Mouse (Mus musculus): ENCODE results near the gene Sit1.

Gene Sit1

GRCm38 (mm10) chr4:43506536-43507185 lies 23.1 kb upstream of the Sit1 start, which contains the start of gene Car9:
Gene Car9, plus strand, starts transcription at chr4:43506966.
- Histone ChIP-seq H3K4me3 (replicated peaks; ENCODE audit: low read length) (peak within 1 kb of the TSS; percentile 72; the same call in 1 of the 2 replicates), H3K4me1 (replicated peaks; ENCODE audit: low read depth, low read length) (peaks cover 54% of the 10 kb centered on the region), H3K27me3 (ENCODE audit: insufficient read depth, low read length) (peaks cover 52% of the 10 kb centered on the region), H3K9me3 (ENCODE audit: low read length) (no peaks in the 10 kb centered on the region), H3K36me3 (ENCODE audit: insufficient read depth, low read length) (no peaks in the 10 kb centered on the region)
- no peak for TF ChIP-seq POU5F1 (IDR thresholded peaks at IDR 0.05; ENCODE audit: borderline replicate concordance, low read length)
- no peak for TF ChIP-seq NANOG (IDR thresholded peaks at IDR 0.05; ENCODE audit: borderline replicate concordance, low read length)
- TF ChIP-seq CTCF (conservative IDR thresholded peaks at IDR 0.05; ENCODE audit: low read length): no peak

GRCm38 (mm10) chr4:43506074-43506473 lies 22.5 kb upstream of the Sit1 start:
- peaks cover 57% of the 10 kb centered on the region for H3K27me3 ChIP-seq (ENCODE audit: insufficient read depth, low read length)
- peaks cover 50% of the 10 kb centered on the region for H3K4me1 ChIP-seq (replicated peaks; ENCODE audit: low read depth, low read length)
- H3K4me3 ChIP-seq (replicated peaks; ENCODE audit: low read length): no peak overlapping the region
- TF ChIP-seq POU5F1 (IDR thresholded peaks at IDR 0.05; ENCODE audit: borderline replicate concordance, low read length): no peak
- no peak for TF ChIP-seq NANOG (IDR thresholded peaks at IDR 0.05; ENCODE audit: borderline replicate concordance, low read length)
- TF ChIP-seq CTCF (conservative IDR thresholded peaks at IDR 0.05; ENCODE audit: low read length): no peak
- no peaks in the 10 kb centered on the region for H3K36me3 ChIP-seq (ENCODE audit: insufficient read depth, low read length)
- no peaks in the 10 kb centered on the region for H3K9me3 ChIP-seq (ENCODE audit: low read length)

DNA sequence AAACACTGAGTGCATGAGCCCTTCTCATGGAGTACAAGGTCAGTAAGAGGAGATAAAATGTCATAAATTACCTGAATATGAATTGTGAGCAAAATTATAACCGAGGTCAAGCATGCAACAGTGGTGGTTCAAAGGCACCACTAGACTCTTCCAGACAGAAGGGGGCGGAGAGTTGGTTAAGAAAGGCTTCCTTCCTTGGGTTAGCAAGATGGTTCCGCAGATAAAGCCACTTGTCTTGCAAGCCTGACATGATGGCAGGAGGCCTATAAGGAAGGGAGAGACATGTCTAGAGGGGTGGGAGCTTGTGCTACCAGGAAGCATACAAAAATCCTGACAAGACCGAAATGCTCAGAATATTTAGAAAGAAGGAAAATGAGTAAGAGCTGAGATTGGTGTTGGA lies 20.7 kb upstream of the Sit1 start:
- Histone ChIP-seq H3K36me3 (ENCODE audit: insufficient read depth, low read length) (no peaks in the 10 kb centered on the region), H3K27me3 (ENCODE audit: insufficient read depth, low read length) (peaks cover 66% of the 10 kb centered on the region), H3K4me1 (replicated peaks; ENCODE audit: low read depth, low read length) (peaks cover 38% of the 10 kb centered on the region), H3K4me3 (replicated peaks; ENCODE audit: low read length) (no peak overlapping the region), H3K9me3 (ENCODE audit: low read length) (no peaks in the 10 kb centered on the region)
- TF ChIP-seq POU5F1 (IDR thresholded peaks at IDR 0.05; ENCODE audit: borderline replicate concordance, low read length): no peak

DNA sequence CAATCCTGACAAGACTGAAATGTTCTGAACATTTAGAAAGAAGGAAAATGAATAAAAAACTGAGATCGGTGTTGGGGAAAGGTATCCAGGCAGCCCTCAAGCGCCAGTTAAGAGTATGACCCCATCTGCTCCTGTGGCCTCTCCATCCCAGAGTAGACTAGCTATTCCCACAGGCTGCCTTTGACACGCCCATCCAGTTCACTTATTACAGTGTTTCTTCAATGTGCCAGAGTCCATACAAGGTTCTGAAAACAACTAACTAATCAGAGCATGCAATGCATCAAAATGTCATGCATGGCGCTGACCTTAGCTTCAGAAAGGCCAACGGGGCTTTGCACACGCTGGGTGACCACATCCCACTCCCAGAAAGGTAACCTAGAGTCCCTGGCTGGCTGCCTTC lies 20.0 kb upstream of the Sit1 start:
- H3K4me1 ChIP-seq (replicated peaks; ENCODE audit: low read depth, low read length): peaks cover 37% of the 10 kb centered on the region
- peaks cover 60% of the 10 kb centered on the region for H3K27me3 ChIP-seq (ENCODE audit: insufficient read depth, low read length)
- peaks cover 1% of the 10 kb centered on the region for H3K36me3 ChIP-seq (ENCODE audit: insufficient read depth, low read length)
- no peaks in the 10 kb centered on the region for H3K9me3 ChIP-seq (ENCODE audit: low read length)
- H3K4me3 ChIP-seq (replicated peaks; ENCODE audit: low read length): no peak overlapping the region
- TF ChIP-seq POU5F1 (IDR thresholded peaks at IDR 0.05; ENCODE audit: borderline replicate concordance, low read length) (no peak), CTCF (conservative IDR thresholded peaks at IDR 0.05; ENCODE audit: low read length) (no peak), NANOG (IDR thresholded peaks at IDR 0.05; ENCODE audit: borderline replicate concordance, low read length) (no peak)

DNA sequence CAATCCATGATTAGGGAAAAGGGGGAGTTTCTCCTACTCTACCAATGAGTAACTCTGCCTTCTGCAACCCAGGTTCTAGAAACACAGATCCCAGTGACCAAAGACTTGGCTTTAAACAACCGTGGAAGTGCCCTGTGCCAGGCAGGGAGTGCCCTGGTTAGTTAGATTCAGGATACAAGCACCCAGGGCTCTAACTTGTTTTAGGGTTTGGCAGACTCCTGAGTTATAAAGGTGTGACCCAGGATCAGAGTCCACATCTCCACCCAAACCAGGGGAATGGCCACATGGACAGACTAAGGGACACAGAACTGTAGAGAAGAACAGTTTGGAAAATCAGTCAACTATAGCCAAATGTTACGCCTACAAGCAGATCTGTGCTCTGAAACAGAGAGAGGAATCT lies 19.5 kb upstream of the Sit1 start:
- Histone ChIP-seq H3K27me3 (ENCODE audit: insufficient read depth, low read length) (peaks cover 61% of the 10 kb centered on the region), H3K4me1 (replicated peaks; ENCODE audit: low read depth, low read length) (peaks cover 37% of the 10 kb centered on the region), H3K4me3 (replicated peaks; ENCODE audit: low read length) (no peak overlapping the region), H3K9me3 (ENCODE audit: low read length) (no peaks in the 10 kb centered on the region), H3K36me3 (ENCODE audit: insufficient read depth, low read length) (peaks cover 6% of the 10 kb centered on the region)
- no peak for TF ChIP-seq CTCF (conservative IDR thresholded peaks at IDR 0.05; ENCODE audit: low read length)
- TF ChIP-seq POU5F1 (IDR thresholded peaks at IDR 0.05; ENCODE audit: borderline replicate concordance, low read length): no peak
- TF ChIP-seq NANOG (IDR thresholded peaks at IDR 0.05; ENCODE audit: borderline replicate concordance, low read length): no peak

- H3K4me3 ChIP-seq (replicated peaks; ENCODE audit: low read length): peak within 1 kb of the TSS; percentile 88
- no peak for TF ChIP-seq POU5F1 (IDR thresholded peaks at IDR 0.05; ENCODE audit: borderline replicate concordance, low read length)
- no peak for TF ChIP-seq CTCF (conservative IDR thresholded peaks at IDR 0.05; ENCODE audit: low read length)
- no peak for TF ChIP-seq NANOG (IDR thresholded peaks at IDR 0.05; ENCODE audit: borderline replicate concordance, low read length)
- H3K9me3 ChIP-seq (ENCODE audit: low read length): no peaks in the 10 kb centered on the region
- peaks cover 39% of the 10 kb centered on the region for H3K36me3 ChIP-seq (ENCODE audit: insufficient read depth, low read length)
- H3K27me3 ChIP-seq (ENCODE audit: insufficient read depth, low read length): peaks cover 37% of the 10 kb centered on the region
- H3K4me1 ChIP-seq (replicated peaks; ENCODE audit: low read depth, low read length): peaks cover 52% of the 10 kb centered on the region
Observed at GRCm38 (mm10) chr4:43499407-43500333, 16.1 kb upstream of the Sit1 start, which contains the start of gene Arhgef39. Gene Arhgef39, minus strand, starts transcription at chr4:43499695.

- Histone ChIP-seq H3K36me3 (ENCODE audit: insufficient read depth, low read length) (peaks cover 40% of the 10 kb centered on the region), H3K9me3 (ENCODE audit: low read length) (no peaks in the 10 kb centered on the region), H3K4me3 (replicated peaks; ENCODE audit: low read length) (peak overlapping the region; percentile 88), H3K4me1 (replicated peaks; ENCODE audit: low read depth, low read length) (peaks cover 59% of the 10 kb centered on the region), H3K27me3 (ENCODE audit: insufficient read depth, low read length) (peaks cover 37% of the 10 kb centered on the region)
- TF ChIP-seq POU5F1 (IDR thresholded peaks at IDR 0.05; ENCODE audit: borderline replicate concordance, low read length) (no peak), NANOG (IDR thresholded peaks at IDR 0.05; ENCODE audit: borderline replicate concordance, low read length) (no peak), CTCF (conservative IDR thresholded peaks at IDR 0.05; ENCODE audit: low read length) (peak; percentile 73)
Observed at GRCm38 (mm10) chr4:43498983-43499382, 15.4 kb upstream of the Sit1 start.

DNA sequence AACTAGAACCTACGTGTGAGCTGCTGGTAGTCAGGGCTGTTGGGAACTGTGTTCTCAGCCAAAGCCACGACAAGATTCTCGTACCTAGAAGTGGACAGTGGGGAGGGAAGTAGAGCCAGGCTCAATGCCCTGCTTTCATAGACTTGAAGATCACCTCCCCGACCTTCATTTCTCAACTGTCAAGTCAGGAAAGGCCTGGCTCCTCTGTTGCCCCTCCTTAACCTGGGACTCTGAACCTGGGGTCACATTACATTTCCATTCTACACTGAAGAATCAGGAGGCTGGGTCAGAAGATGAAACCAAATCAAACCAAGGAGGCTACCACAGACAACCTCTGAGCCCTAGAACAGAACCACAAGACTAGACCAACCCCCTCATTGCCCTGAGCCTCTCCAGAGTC lies 14.4 kb upstream of the Sit1 start:
- Histone ChIP-seq H3K9me3 (ENCODE audit: low read length) (no peaks in the 10 kb centered on the region), H3K4me3 (replicated peaks; ENCODE audit: low read length) (0 out of 2 replicates have a peak overlapping the region, but pooled peaks have one; percentile 4), H3K4me1 (replicated peaks; ENCODE audit: low read depth, low read length) (peaks cover 63% of the 10 kb centered on the region), H3K27me3 (ENCODE audit: insufficient read depth, low read length) (peaks cover 30% of the 10 kb centered on the region), H3K36me3 (ENCODE audit: insufficient read depth, low read length) (peaks cover 40% of the 10 kb centered on the region)
- TF ChIP-seq NANOG (IDR thresholded peaks at IDR 0.05; ENCODE audit: borderline replicate concordance, low read length) (no peak), CTCF (conservative IDR thresholded peaks at IDR 0.05; ENCODE audit: low read length) (no peak), POU5F1 (IDR thresholded peaks at IDR 0.05; ENCODE audit: borderline replicate concordance, low read length) (no peak)
